Mouse (Mus musculus) stomach, embryonic 16.5 days (tissue): ENCODE data around the gene Best1. TPM values are rescaled to one million over a fixed set of nuclear protein-coding genes. Genes with fewer than 3 reads are reported as not detected.
"Not testable (repeated sequence)": the region's sequence is repeated elsewhere in the genome, so short reads cannot be mapped to it uniquely, and the experiment has no call there.

Experiments
- ATAC-seq: fragments of 200-750 bp; cut with Nextera tagmentation; 2 replicates; pipeline ENCODE4 v1.8.0; 2017; ENCODE audit warnings: moderate number of reproducible peaks, moderate TSS enrichment; ENCODE audit not compliant: insufficient read depth, low FRiP score
- H3K27ac ChIP-seq: fragments of 300-500 bp; sonication (generic); 2 replicates; pipeline ENCODE4 v1.5.1; 2014; ENCODE audit warnings: low read length
- H3K27me3 ChIP-seq: fragments of 300-500 bp; sonication (generic); 2 replicates; pipeline ENCODE4 v1.6.1; 2014; ENCODE audit warnings: low read length, control low read depth, mixed read lengths; ENCODE audit not compliant: control insufficient read depth, insufficient read depth
- H3K36me3 ChIP-seq: fragments of 300-500 bp; sonication (generic); 2 replicates; pipeline ENCODE4 v1.6.1; 2014; ENCODE audit warnings: low read length; ENCODE audit not compliant: control insufficient read depth, insufficient read depth
- H3K4me1 ChIP-seq: fragments of 300-500 bp; sonication (generic); 2 replicates; pipeline ENCODE4 v1.6.1; 2014; ENCODE audit warnings: low read length, control low read depth, mixed read lengths; ENCODE audit not compliant: control insufficient read depth, insufficient read depth
- H3K4me2 ChIP-seq: fragments of 300-500 bp; sonication (generic); 2 replicates; pipeline ENCODE4 v1.6.1; 2014; ENCODE audit warnings: low read depth, low read length, mixed read lengths
- H3K4me3 ChIP-seq: fragments of 300-500 bp; sonication (generic); replicated peaks from 2 replicates; pipeline ENCODE4 v1.5.1; 2014; ENCODE audit warnings: mild to moderate bottlenecking, low read length
- H3K9ac ChIP-seq: fragments of 300-500 bp; sonication (generic); 2 replicates; pipeline ENCODE4 v1.6.1; 2014; ENCODE audit warnings: low read length
- H3K9me3 ChIP-seq: fragments of 300-500 bp; sonication (generic); replicated peaks from 2 replicates; pipeline ENCODE4 v1.6.1; 2016; ENCODE audit warnings: low read length, control low read depth; ENCODE audit not compliant: control insufficient read depth
- WGBS: fragments of 180-500 bp; shearing (Covaris S2); extraction: QIAGEN DNeasy Blood & Tissue Kit; methylation state at CpG from one replicate; pipeline ENCODE4 v1.1.7; 2014; 5-methylcytosine and 5-hydroxymethylcytosine counted together
- polyA plus RNA-seq: library from polyadenylated mRNA; unstranded; fragments of >200 nt; fragmentation: Nextera tagmentation; extraction: Ambion mirVana; gene quantifications from 2 replicates; pipeline ENCODE4 v1.2.1, GENCODE M21; 2015

Gene Best1
- polyA plus RNA-seq, 1 experiment from 2014 or later, result 0.61 TPM

GRCm38 (mm10) chr19:9981621-9982020 lies 19.8 kb downstream of the Best1 start:
- whole genome bisulfite sequencing, result 68% methylated on average over 4 of the region's 4 CpGs
- Histone ChIP-seq H3K9me3 (no peaks in the 10 kb centered on the region), H3K4me3 (peak overlapping the region; percentile 83), H3K9ac (peak overlapping the region; percentile 67), H3K4me2 (peak overlapping the region; percentile 59), H3K36me3 (peaks cover 10% of the 10 kb centered on the region), H3K4me1 (peaks cover 30% of the 10 kb centered on the region), H3K27me3 (no peaks in the 10 kb centered on the region), H3K27ac (peak overlapping the region; percentile 77)
- no peak for ATAC-seq

GRCm38 (mm10) chr19:9980258-9980657 lies 21.2 kb downstream of the Best1 start, which contains the start of gene Fth1:
TSS of gene Fth1 (plus strand) at chr19:9980598.
- ATAC-seq, result no peak
- no peak within 1 kb of the TSS for H3K4me2 ChIP-seq
- 91% methylated on average over 4 of the region's 4 CpGs for WGBS

GRCm38 (mm10) chr19:9979156-9979555 lies 22.3 kb downstream of the Best1 start:
- Histone ChIP-seq H3K4me2 (no peak overlapping the region), H3K4me1 (peaks cover 25% of the 10 kb centered on the region), H3K27ac (peak overlapping the region; percentile 46), H3K36me3 (no peaks in the 10 kb centered on the region), H3K4me3 (no peak overlapping the region), H3K27me3 (no peaks in the 10 kb centered on the region), H3K9ac (no peak overlapping the region), H3K9me3 (no peaks in the 10 kb centered on the region)
- WGBS, result 81% methylated on average over 2 of the region's 2 CpGs
- no peak for ATAC-seq

More at GRCm38 (mm10) chr19:9980258-9980657, 21.2 kb downstream of the Best1 start, which contains the start of gene Fth1:
- H3K4me3 ChIP-seq, result no peak within 1 kb of the TSS
- H3K27me3 ChIP-seq, result no peaks in the 10 kb centered on the region
- H3K4me1 ChIP-seq, result peaks cover 30% of the 10 kb centered on the region
- H3K36me3 ChIP-seq, result peaks cover 3% of the 10 kb centered on the region
- no peaks in the 10 kb centered on the region for H3K9me3 ChIP-seq
- H3K27ac ChIP-seq, result no peak within 1 kb of the TSS
- H3K9ac ChIP-seq, result no peak within 1 kb of the TSS

DNA sequence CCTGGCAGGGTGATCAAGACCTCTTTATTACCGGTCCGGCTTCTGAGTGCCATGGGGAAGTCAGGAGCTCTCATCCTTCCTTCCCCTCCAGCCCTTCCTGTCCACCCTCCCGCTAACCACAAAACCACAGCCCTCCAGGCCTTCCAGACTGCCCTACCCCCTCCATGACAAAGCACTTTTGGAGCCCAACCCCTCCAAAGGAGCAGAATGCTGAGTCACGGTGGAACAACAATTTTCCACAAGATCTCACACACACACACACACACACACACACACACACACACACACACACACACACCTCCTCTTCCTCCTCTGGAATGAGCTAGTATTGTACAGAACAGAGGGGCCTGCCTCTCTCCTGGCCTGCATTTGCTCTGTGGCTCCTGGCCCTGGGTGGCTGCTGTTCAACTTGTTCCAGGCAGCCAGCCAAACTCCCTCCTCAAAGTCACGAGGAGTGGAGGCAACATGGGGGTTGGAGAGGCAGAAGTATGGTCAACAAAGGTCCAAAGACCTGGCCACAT lies 22.9 kb downstream of the Best1 start:
- Histone ChIP-seq H3K4me2 (no peak overlapping the region), H3K27me3 (no peaks in the 10 kb centered on the region), H3K9me3 (no peaks in the 10 kb centered on the region), H3K9ac (no peak overlapping the region), H3K4me3 (no peak overlapping the region), H3K27ac (peak overlapping the region; percentile 46; the same call in 1 of the 2 replicates), H3K4me1 (peaks cover 19% of the 10 kb centered on the region; the same call in 1 of the 2 replicates), H3K36me3 (no peaks in the 10 kb centered on the region)
- WGBS, result 46% methylated on average over 5 of the region's 5 CpGs
- no peak for ATAC-seq

DNA sequence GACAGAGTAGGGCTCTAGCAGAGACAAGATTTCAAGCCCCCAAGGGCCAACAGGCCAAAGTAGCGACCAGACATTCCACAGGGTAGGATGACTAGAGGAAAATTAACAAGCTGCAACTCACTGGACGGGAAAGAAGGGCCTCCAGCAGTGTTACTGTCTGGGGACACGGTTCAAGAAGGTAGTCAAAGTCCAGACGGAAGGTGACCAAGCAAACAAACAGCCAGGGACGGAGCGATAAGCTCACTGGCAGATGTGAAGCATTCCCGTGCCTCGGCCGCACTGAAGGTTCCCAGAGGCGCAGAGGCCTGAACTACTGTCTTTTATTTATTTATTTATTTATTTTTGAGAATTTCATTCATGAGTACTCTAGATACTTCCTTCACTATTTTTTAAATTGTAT lies 24.3 kb downstream of the Best1 start:
- Histone ChIP-seq H3K27me3 (no peaks in the 10 kb centered on the region), H3K36me3 (no peaks in the 10 kb centered on the region), H3K9ac (no peak overlapping the region), H3K4me2 (no peak overlapping the region), H3K4me1 (peaks cover 18% of the 10 kb centered on the region; the same call in 1 of the 2 replicates), H3K9me3 (no peaks in the 10 kb centered on the region), H3K27ac (peak overlapping the region; percentile 58; the same call in 1 of the 2 replicates), H3K4me3 (no peak overlapping the region)
- 71% methylated on average over 10 of the region's 10 CpGs for WGBS
- peak; percentile 37; the same call in 1 of the 2 replicates for ATAC-seq

DNA sequence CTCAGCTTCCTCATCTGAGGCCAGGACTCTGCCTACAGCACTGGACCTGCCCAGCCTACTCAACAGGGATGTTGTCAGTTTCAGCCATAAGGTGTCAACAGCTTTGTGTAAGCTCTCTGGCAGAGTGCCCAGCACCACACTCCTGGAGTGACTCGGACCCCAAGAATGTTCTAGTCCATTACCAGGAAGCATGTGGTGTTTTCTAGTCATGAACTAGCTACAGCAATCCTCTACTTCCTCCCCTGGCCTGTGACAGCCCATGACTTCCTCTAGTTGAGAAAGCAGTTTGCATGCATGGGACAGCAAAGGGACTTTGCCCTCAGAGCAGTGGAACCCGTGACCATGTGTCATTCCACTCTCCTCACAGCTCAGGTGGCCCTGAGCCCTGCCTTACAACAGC lies 26.6 kb downstream of the Best1 start:
- H3K9ac ChIP-seq, H3K27me3 ChIP-seq, H3K4me3 ChIP-seq, H3K9me3 ChIP-seq, H3K4me2 ChIP-seq, H3K36me3 ChIP-seq: not testable (repeated sequence)
- WGBS, result 50% methylated on average over 2 of the region's 2 CpGs
- ATAC-seq, result peak; percentile 72
- peaks cover 13% of the 10 kb centered on the region; the same call in 1 of the 2 replicates for H3K4me1 ChIP-seq
- H3K27ac ChIP-seq, result peak overlapping the region; percentile 37; the same call in 1 of the 2 replicates

DNA sequence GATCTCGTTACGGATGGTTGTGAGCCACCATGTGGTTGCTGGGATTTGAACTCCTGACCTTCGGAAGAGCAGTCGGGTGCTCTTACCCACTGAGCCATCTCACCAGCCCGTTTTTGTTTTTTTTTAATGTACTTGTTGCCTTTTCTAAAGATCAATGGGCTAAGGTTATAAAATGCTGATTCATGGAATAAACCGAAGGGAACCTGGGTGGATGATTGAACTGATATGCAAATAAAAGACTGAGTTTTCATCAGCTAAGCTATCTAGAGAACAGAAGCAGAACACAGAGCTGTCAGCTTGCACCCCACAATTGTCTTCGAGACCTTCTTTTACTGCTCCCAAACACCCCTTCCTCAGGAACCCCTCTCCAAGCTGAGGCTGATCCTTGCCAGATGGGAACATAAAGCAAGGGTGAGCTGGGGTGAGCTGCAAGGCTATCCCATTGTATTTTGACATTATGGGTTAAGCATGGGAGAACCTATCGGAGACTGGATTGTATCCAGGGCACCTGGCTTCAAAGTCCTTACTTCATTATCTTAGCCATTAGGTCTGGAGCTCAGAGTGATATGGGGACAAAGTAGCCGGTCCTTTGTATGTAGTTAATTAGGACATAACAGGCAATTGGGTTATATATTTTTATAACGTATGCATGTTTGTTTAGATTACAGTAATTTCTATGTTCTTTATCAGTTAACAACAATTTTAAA lies 33.2 kb downstream of the Best1 start:
- WGBS, result 85% methylated on average over 8 of the region's 10 CpGs
- H3K9ac ChIP-seq, result no peak overlapping the region
- H3K27me3 ChIP-seq, result no peaks in the 10 kb centered on the region
- no peaks in the 10 kb centered on the region for H3K36me3 ChIP-seq
- H3K4me3 ChIP-seq, result no peak overlapping the region
- no peak overlapping the region for H3K27ac ChIP-seq
- no peak for ATAC-seq
- H3K4me2 ChIP-seq, result no peak overlapping the region
- no peaks in the 10 kb centered on the region for H3K9me3 ChIP-seq
- 0 out of 2 replicates have a peak, but pooled peaks cover 2% of the 10 kb centered on the region for H3K4me1 ChIP-seq

GRCm38 (mm10) chr19:9966096-9966867 lies 35.2 kb downstream of the Best1 start:
- 34% methylated on average over 2 of the region's 2 CpGs for WGBS
- ATAC-seq, result peak; percentile 53; the same call in 1 of the 2 replicates

More at GRCm38 (mm10) chr19:9966096-9966867, 35.2 kb downstream of the Best1 start:
- 0 out of 2 replicates have a peak, but pooled peaks cover 2% of the 10 kb centered on the region for H3K4me1 ChIP-seq
- no peak overlapping the region for H3K27ac ChIP-seq
- no peak overlapping the region for H3K9ac ChIP-seq
- no peaks in the 10 kb centered on the region for H3K9me3 ChIP-seq
- no peak overlapping the region for H3K4me3 ChIP-seq
- no peaks in the 10 kb centered on the region for H3K27me3 ChIP-seq
- H3K4me2 ChIP-seq, result no peak overlapping the region
- H3K36me3 ChIP-seq, result no peaks in the 10 kb centered on the region
